Comparison of ENCODE assay signal across 9 mouse cellular contexts in genomic region chr5:64202306-64202705, GRCm38 (mm10). TPM values are rescaled to one million over a fixed set of nuclear protein-coding genes. Genes with fewer than 3 reads are reported as not detected.
A peak's percentile ranks its signal among the peaks of the same experiment; 100 is the strongest.
DNase-seq lines count a peak whose midpoint lies in the region; ATAC-seq lines count a peak whose summit lies in the region.
"Had no signal": no experiment of that assay in that cellular context is flagged by ENCODE, and none has a peak within 500 bp of the region (broad histone marks: within the 10 kb centered on the region; RNA-seq: fewer than 3 reads in every experiment).

No protein-coding gene starts in this region.

- peak; percentile 57 for DNase-seq in limb, embryonic 11.5 days (ENCODE audit: low spot score)
- DNase-seq in limb, embryonic 10.5 days (ENCODE audit: low spot score) = no peak
- peak; percentile 41 for DNase-seq in MN1 (ENCODE audit: low spot score)
- DNase-seq in cerebellum, adult 18-20 months = peak; percentile 28 to 29
- peak; percentile 41 for DNase-seq in liver, embryonic 11.5 days (ENCODE audit: low spot score)
- peak; percentile 25 for DNase-seq in retina, postnatal 7 days (ENCODE audit: low read depth, low spot score)
- DNase-seq in gastrocnemius, postnatal 25 days = no peak

- H3K27ac ChIP-seq in limb, embryonic 11.5 days (replicated peaks; ENCODE audit: low read depth, low read length) = no peak overlapping the region
- no peak overlapping the region for H3K27ac ChIP-seq in limb, embryonic 10.5 days
- H3K27ac ChIP-seq in liver, embryonic 11.5 days (ENCODE audit: low read depth, low read length) = no peak overlapping the region
- H3K27ac ChIP-seq: heart, embryonic 15.5 days had no signal

- H3K36me3 ChIP-seq in limb, embryonic 11.5 days (ENCODE audit: control insufficient read depth, insufficient read depth, low read length) = no peaks in the 10 kb centered on the region
- H3K36me3 ChIP-seq in limb, embryonic 10.5 days = no peaks in the 10 kb centered on the region
- no peaks in the 10 kb centered on the region for H3K36me3 ChIP-seq in liver, embryonic 11.5 days (ENCODE audit: control insufficient read depth, insufficient read depth, low read length)
- H3K36me3 ChIP-seq: heart, embryonic 15.5 days had no signal

- H3K4me2 ChIP-seq in limb, embryonic 11.5 days (ENCODE audit: low read depth, severe bottlenecking) = no peak overlapping the region
- H3K4me2 ChIP-seq in liver, embryonic 11.5 days = no peak overlapping the region
- H3K4me2 ChIP-seq: heart, embryonic 15.5 days had no signal

- H3K4me3 ChIP-seq in limb, embryonic 11.5 days (ENCODE audit: low read depth, low read length) = no peak overlapping the region
- H3K4me3 ChIP-seq in limb, embryonic 10.5 days = no peak overlapping the region
- H3K4me3 ChIP-seq in liver, embryonic 11.5 days (ENCODE audit: low read depth, low read length) = no peak overlapping the region
- H3K4me3 ChIP-seq: heart, embryonic 15.5 days had no signal

- 32% methylated on average over 2 of the region's 2 CpGs for WGBS in limb, embryonic 11.5 days
- WGBS in limb, embryonic 10.5 days = 28% methylated on average over 2 of the region's 2 CpGs
- WGBS in liver, embryonic 11.5 days = 34% methylated on average over 2 of the region's 2 CpGs

- no peak for ATAC-seq in limb, embryonic 11.5 days (ENCODE audit: insufficient number of reproducible peaks, low FRiP score, low TSS enrichment, low read depth)
- peak; percentile 76 for ATAC-seq in granulocyte monocyte progenitor cell, adult 5-6 weeks (replicated peaks; ENCODE audit: poor library complexity, severe bottlenecking)
- ATAC-seq in liver, embryonic 11.5 days (replicated peaks; ENCODE audit: low FRiP score) = peak; percentile 36; the same call in 1 of the 2 replicates

- no peaks in the 10 kb centered on the region for H3K27me3 ChIP-seq in limb, embryonic 11.5 days (ENCODE audit: control insufficient read depth, insufficient read depth, low read length)
- no peaks in the 10 kb centered on the region for H3K27me3 ChIP-seq in limb, embryonic 10.5 days (ENCODE audit: low read depth, poor library complexity, severe bottlenecking)
- no peaks in the 10 kb centered on the region for H3K27me3 ChIP-seq in liver, embryonic 11.5 days (replicated peaks; ENCODE audit: control insufficient read depth, insufficient read depth, low read length)
- H3K27me3 ChIP-seq: heart, embryonic 15.5 days had no signal

- H3K9me3 ChIP-seq in limb, embryonic 11.5 days (ENCODE audit: control insufficient read depth, low read length) = no peaks in the 10 kb centered on the region
- no peaks in the 10 kb centered on the region for H3K9me3 ChIP-seq in limb, embryonic 10.5 days (replicated peaks)
- no peaks in the 10 kb centered on the region for H3K9me3 ChIP-seq in liver, embryonic 11.5 days (ENCODE audit: control insufficient read depth, low read length)
- H3K9me3 ChIP-seq: heart, embryonic 15.5 days had no signal

- H3K4me1 ChIP-seq in limb, embryonic 11.5 days (ENCODE audit: control insufficient read depth, insufficient read depth, low read length) = no peaks in the 10 kb centered on the region
- no peaks in the 10 kb centered on the region for H3K4me1 ChIP-seq in limb, embryonic 10.5 days
- no peaks in the 10 kb centered on the region for H3K4me1 ChIP-seq in liver, embryonic 11.5 days (replicated peaks; ENCODE audit: control insufficient read depth, insufficient read depth, low read length)
- H3K4me1 ChIP-seq: heart, embryonic 15.5 days had no signal

- H3K9ac ChIP-seq in limb, embryonic 11.5 days (ENCODE audit: low read length) = no peak overlapping the region
- H3K9ac ChIP-seq in liver, embryonic 11.5 days (ENCODE audit: low read depth, low read length) = no peak overlapping the region
- H3K9ac ChIP-seq: heart, embryonic 15.5 days had no signal

RNA-seq across cellular contexts. Expression of gene Tbc1d1, which starts 46.2 kb away (rescaled TPM):
- polyA plus RNA-seq in limb, embryonic 11.5 days (2014; fragmentation: Nextera tagmentation; extraction: Ambion mirVana) = 31.9 and 33.9 TPM in 2 replicates
- 31.8 and 35.0 TPM in 2 replicates for polyA plus RNA-seq in limb, embryonic 10.5 days (2016; fragmentation: Nextera tagmentation; extraction: Ambion mirVana)
- 17.5 and 18.5 TPM in 2 replicates for total RNA-seq in granulocyte monocyte progenitor cell, adult 5-6 weeks (2014; fragmentation: Nextera tagmentation)
- 33.6 and 34.7 TPM in 2 replicates for total RNA-seq in granulocyte monocyte progenitor cell, adult 5-6 weeks (2017)
- 25.6 and 25.9 TPM in 2 replicates for polyA plus RNA-seq in liver, embryonic 11.5 days (2014; fragmentation: Nextera tagmentation; extraction: Ambion mirVana)
- 10 to 100 TPM; 39.3 to 77.3 TPM for total RNA-seq in gastrocnemius, postnatal 25 days (2021)

Comparison
In these comparisons a context has a peak if more than half of its experiments do, and no peak if none do; other contexts are left out.
1. DNase-seq: peak in limb, embryonic 11.5 days (single experiment), MN1 (single experiment), cerebellum, adult 18-20 months (2 of 2), liver, embryonic 11.5 days (single experiment) and retina, postnatal 7 days (single experiment); none in limb, embryonic 10.5 days (single experiment) and gastrocnemius, postnatal 25 days (single experiment).